Mouse (Mus musculus) liver, adult 2 months (tissue): Measurements from ENCODE around the gene Ap4s1.

Experiments
- CTCF ChIP-seq: fragments of 200-500 bp; IDR thresholded peaks from 2 replicates; pipeline ENCODE4 v1.5.1; 2011; ENCODE audit warnings: low read depth, low read length, control low read depth
- POLR2A ChIP-seq: fragments of 200-500 bp; IDR thresholded peaks from 2 replicates; pipeline ENCODE4 v1.6.1; 2011; ENCODE audit warnings: low read length, control low read depth; ENCODE audit not compliant: insufficient read depth; ENCODE audit errors: extremely low read depth

- no peak for TF ChIP-seq CTCF
- TF ChIP-seq POLR2A = no peak
Measured at GRCm38 (mm10) chr12:51699623-51700393, 9.0 kb downstream of the Ap4s1 start.
